Mouse (Mus musculus) embryonic fibroblast, embryonic 13.5 days (primary cell): ENCODE data around the gene Cdcp2.

Experiments
- CTCF ChIP-seq: IDR thresholded peaks from 2 replicates; pipeline ENCODE4 v1.5.1; 2011; ENCODE audit warnings: mild to moderate bottlenecking, control low read depth, low read length, moderate library complexity, borderline replicate concordance; ENCODE audit not compliant: insufficient read depth
- POLR2A ChIP-seq: IDR thresholded peaks from 2 replicates; pipeline ENCODE4 v1.6.1; 2011; ENCODE audit warnings: low read depth, mild to moderate bottlenecking, control low read depth, low read length, moderate library complexity

- no peak for TF ChIP-seq CTCF
- no peak for TF ChIP-seq POLR2A
These were observed 39.0 kb downstream of the Cdcp2 start for GRCm38 (mm10) chr4:107135663-107136062.
